Mouse (Mus musculus) testis, adult 2 months (tissue): ENCODE measurements around the gene Tdrkh.

Source experiments
- CTCF ChIP-seq: fragments of 200-500 bp; IDR thresholded peaks from 2 replicates; pipeline ENCODE4 v1.5.1; 2012; ENCODE audit warnings: low read depth, mild to moderate bottlenecking, inconsistent platforms, low read length, moderate library complexity; ENCODE audit not compliant: control insufficient read depth, insufficient read depth, insufficient replicate concordance
- POLR2A ChIP-seq: fragments of 200-500 bp; IDR thresholded peaks from 2 replicates; pipeline ENCODE4 v1.6.1; 2012; ENCODE audit warnings: low read depth, mild to moderate bottlenecking, inconsistent platforms, low read length, moderate library complexity; ENCODE audit not compliant: control insufficient read depth

DNA sequence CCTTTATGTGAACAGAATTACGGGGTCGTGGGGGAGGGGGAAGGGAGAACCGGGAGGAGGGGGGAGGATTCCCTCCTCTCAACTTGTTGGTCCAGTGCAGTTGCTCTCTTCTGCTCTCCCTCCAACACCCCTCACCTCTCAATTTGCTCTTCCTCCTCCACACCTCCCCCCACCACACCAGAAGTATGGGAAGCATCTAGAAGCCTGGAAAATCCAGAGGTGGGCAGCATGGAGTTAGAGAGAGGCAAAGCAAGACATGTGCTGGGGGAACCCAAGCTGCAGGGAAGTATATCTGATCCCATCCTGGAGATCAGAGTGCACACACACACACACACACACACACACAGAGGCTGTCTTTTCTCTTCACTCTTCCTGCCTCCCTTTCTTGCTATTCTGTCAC lies 41.0 kb upstream of the Tdrkh start:
- no peak for TF ChIP-seq CTCF
- TF ChIP-seq POLR2A, result no peak
